Mouse (Mus musculus) liver, adult 2 months (tissue): Measurements from ENCODE around the gene Gdf11.

Experiments
- CTCF ChIP-seq: fragments of 200-500 bp; IDR thresholded peaks from 2 replicates; pipeline ENCODE4 v1.5.1; 2011; ENCODE audit warnings: low read depth, low read length, control low read depth
- POLR2A ChIP-seq: fragments of 200-500 bp; IDR thresholded peaks from 2 replicates; pipeline ENCODE4 v1.6.1; 2011; ENCODE audit warnings: low read length, control low read depth; ENCODE audit not compliant: insufficient read depth; ENCODE audit errors: extremely low read depth

DNA sequence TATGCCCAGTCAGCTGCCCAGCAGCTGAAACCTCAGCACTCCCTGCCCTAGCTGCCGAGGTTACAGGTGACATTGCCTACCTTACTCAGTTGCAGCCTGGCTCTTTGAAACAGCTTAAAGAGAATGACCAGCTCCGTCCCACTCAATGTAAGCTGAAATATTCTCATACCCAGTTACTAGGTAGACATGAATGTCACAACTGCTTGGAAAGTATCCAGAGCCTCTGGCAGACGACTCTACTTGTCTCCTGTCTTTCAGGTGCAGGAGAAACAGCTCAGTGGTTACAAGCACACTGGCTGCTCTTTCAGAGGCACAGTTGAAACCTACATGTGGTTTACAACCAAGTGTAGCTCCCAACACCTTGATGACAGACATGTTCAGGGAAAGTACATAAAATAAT is 21.2 kb downstream of the Gdf11 start:
- TF ChIP-seq CTCF = no peak
- no peak for TF ChIP-seq POLR2A
